Comparison of ENCODE assay signal across 8 mouse cellular contexts in genomic region chr6:119543803-119544517, GRCm38 (mm10). TPM values are rescaled to one million over a fixed set of nuclear protein-coding genes. Genes with fewer than 3 reads are reported as not detected.
DNase-seq lines count a peak whose midpoint lies in the region; ATAC-seq and TF ChIP-seq lines count a peak whose summit lies in the region.

Gene Wnt5b (minus strand): TSS chr6:119544347.

- peak; percentile 73 for ATAC-seq in forebrain, embryonic 11.5 days (replicated peaks; ENCODE audit: low FRiP score)
- ATAC-seq in kidney, embryonic 16.5 days (ENCODE audit: low FRiP score, low TSS enrichment), result peak; percentile 77
- ATAC-seq in midbrain, embryonic 16.5 days, result peak; percentile 76

- no peak within 1 kb of the TSS for H3K27ac ChIP-seq in kidney, adult 2 months (ENCODE audit: insufficient read depth, low read depth, low read length)
- H3K27ac ChIP-seq in forebrain, embryonic 11.5 days (ENCODE audit: low read depth, low read length), result no peak within 1 kb of the TSS
- 0 out of 2 replicates have a peak within 1 kb of the TSS, but pooled peaks have one; percentile 8 for H3K27ac ChIP-seq in kidney, embryonic 16.5 days (ENCODE audit: low read length)
- no peak within 1 kb of the TSS for H3K27ac ChIP-seq in midbrain, embryonic 16.5 days (ENCODE audit: low read length)

- TF ChIP-seq CTCF in kidney, adult 2 months (conservative IDR thresholded peaks at IDR 0.05; ENCODE audit: insufficient read depth, insufficient read length, low read depth, low read length), result no peak

- H3K36me3 ChIP-seq in kidney, adult 2 months (ENCODE audit: control insufficient read depth, insufficient read depth, low read length), result no peaks in the 10 kb centered on the region
- H3K36me3 ChIP-seq in forebrain, embryonic 11.5 days (ENCODE audit: control insufficient read depth, insufficient read depth, low read length), result no peaks in the 10 kb centered on the region
- H3K36me3 ChIP-seq in kidney, embryonic 16.5 days (ENCODE audit: insufficient read depth, low read length), result no peaks in the 10 kb centered on the region
- no peaks in the 10 kb centered on the region for H3K36me3 ChIP-seq in midbrain, embryonic 16.5 days (ENCODE audit: control insufficient read depth, insufficient read depth, low read length)

- no peaks in the 10 kb centered on the region for H3K4me1 ChIP-seq in kidney, adult 2 months (ENCODE audit: control insufficient read depth, insufficient read depth, low read length)
- peaks cover 6% of the 10 kb centered on the region; the same call in 1 of the 2 replicates for H3K4me1 ChIP-seq in forebrain, embryonic 11.5 days (replicated peaks; ENCODE audit: control insufficient read depth, insufficient read depth, low read length)
- peaks cover 14% of the 10 kb centered on the region for H3K4me1 ChIP-seq in kidney, embryonic 16.5 days (ENCODE audit: insufficient read depth, low read length)
- peaks cover 6% of the 10 kb centered on the region; the same call in 1 of the 2 replicates for H3K4me1 ChIP-seq in midbrain, embryonic 16.5 days (ENCODE audit: control insufficient read depth, insufficient read depth, low read length)

- peak within 1 kb of the TSS; percentile 91 for H3K4me2 ChIP-seq in forebrain, embryonic 11.5 days (ENCODE audit: low read depth, low read length, severe bottlenecking)
- H3K4me2 ChIP-seq in kidney, embryonic 16.5 days (replicated peaks; ENCODE audit: low read depth, low read length), result peak within 1 kb of the TSS; percentile 98
- peak within 1 kb of the TSS; percentile 82 for H3K4me2 ChIP-seq in midbrain, embryonic 16.5 days (ENCODE audit: low read length)

- H3K9me3 ChIP-seq in forebrain, embryonic 11.5 days (ENCODE audit: control insufficient read depth, low read length), result no peaks in the 10 kb centered on the region
- H3K9me3 ChIP-seq in kidney, embryonic 16.5 days (ENCODE audit: low read length), result no peaks in the 10 kb centered on the region
- no peaks in the 10 kb centered on the region for H3K9me3 ChIP-seq in midbrain, embryonic 16.5 days (replicated peaks; ENCODE audit: control insufficient read depth, low read length, poor library complexity, severe bottlenecking)

- WGBS in kidney, adult 2 months, result under 1% methylated on average over 111 of the region's 120 CpGs
- under 1% methylated on average over 86 of the region's 120 CpGs for WGBS in forebrain, embryonic 11.5 days
- under 1% methylated on average over 80 of the region's 120 CpGs for WGBS in kidney, embryonic 16.5 days
- under 1% methylated on average over 112 of the region's 120 CpGs for WGBS in midbrain, embryonic 16.5 days

- no peaks in the 10 kb centered on the region for H3K27me3 ChIP-seq in kidney, adult 2 months (replicated peaks; ENCODE audit: control insufficient read depth, insufficient read depth, low read length)
- H3K27me3 ChIP-seq in forebrain, embryonic 11.5 days (ENCODE audit: control insufficient read depth, insufficient read depth, low read length), result no peaks in the 10 kb centered on the region; the same call in 1 of the 2 replicates
- H3K27me3 ChIP-seq in kidney, embryonic 16.5 days (ENCODE audit: insufficient read depth, low read length), result peaks cover 10% of the 10 kb centered on the region
- H3K27me3 ChIP-seq in midbrain, embryonic 16.5 days (ENCODE audit: control insufficient read depth, insufficient read depth, low read depth, low read length), result peaks cover 18% of the 10 kb centered on the region

- DNase-seq in kidney, adult 2 months, result peak; percentile 4
- DNase-seq in kidney, adult 8-10 months, result no peak
- peak; percentile 41 for DNase-seq in adrenal gland, postnatal 10 days
- peak; percentile 75 for DNase-seq in forebrain, embryonic 11.5 days (ENCODE audit: low spot score)
- DNase-seq in adipocyte (ENCODE audit: low spot score), result no peak
- DNase-seq in cerebellum, adult 9-11 months, result no peak

- peak within 1 kb of the TSS; percentile 56 for H3K4me3 ChIP-seq in kidney, adult 2 months (ENCODE audit: insufficient read depth, low read depth, low read length)
- peak within 1 kb of the TSS; percentile 79 for H3K4me3 ChIP-seq in forebrain, embryonic 11.5 days (ENCODE audit: low read depth, low read length)
- peak within 1 kb of the TSS; percentile 73 for H3K4me3 ChIP-seq in kidney, embryonic 16.5 days (ENCODE audit: low read length)
- peak within 1 kb of the TSS; percentile 54 for H3K4me3 ChIP-seq in midbrain, embryonic 16.5 days (ENCODE audit: low read depth, low read length)

- H3K9ac ChIP-seq in forebrain, embryonic 11.5 days (ENCODE audit: low read length), result peak within 1 kb of the TSS; percentile 84
- peak within 1 kb of the TSS; percentile 82 for H3K9ac ChIP-seq in kidney, embryonic 16.5 days (replicated peaks; ENCODE audit: low read length)
- H3K9ac ChIP-seq in midbrain, embryonic 16.5 days (ENCODE audit: low read depth, low read length), result peak within 1 kb of the TSS; percentile 53

- no peak for TF ChIP-seq POLR2A in kidney, adult 2 months (IDR thresholded peaks at IDR 0.05; ENCODE audit: low read depth, low read length)

RNA-seq across cellular contexts. Expression of gene Wnt5b, which starts in this region (rescaled TPM):
- 6.2 and 6.6 TPM in 2 replicates for polyA plus RNA-seq in kidney, adult 2 months (2012; rRNA removed)
- total RNA-seq in adrenal gland, postnatal 10 days (2021), result 1 to 10 TPM; 3.1 to 3.7 TPM
- 14.5 and 16.1 TPM in 2 replicates for polyA plus RNA-seq in forebrain, embryonic 11.5 days (2014; fragmentation: Nextera tagmentation; extraction: Ambion mirVana)
- polyA plus RNA-seq in kidney, embryonic 16.5 days (2015; fragmentation: Nextera tagmentation; extraction: Ambion mirVana), result 9.6 and 10.1 TPM in 2 replicates
- 0.70 and 1.6 TPM in 2 replicates for polyA plus RNA-seq in midbrain, embryonic 16.5 days (2015; fragmentation: Nextera tagmentation; extraction: Ambion mirVana)

Comparison
In these comparisons a context has a peak if more than half of its experiments do, and no peak if none do; other contexts are left out.
1. DNase-seq: peak in kidney, adult 2 months (single experiment), adrenal gland, postnatal 10 days (single experiment) and forebrain, embryonic 11.5 days (single experiment); none in kidney, adult 8-10 months (0 of 2), adipocyte (single experiment) and cerebellum, adult 9-11 months (single experiment).
2. Peak in every context shown above with its lines, with median percentiles within 50 percentile points of each other: H3K4me3 ChIP-seq, ATAC-seq, H3K4me2 ChIP-seq and H3K9ac ChIP-seq.